Mouse (Mus musculus) CD4-positive helper T cell, adult 2 months (primary cell): ENCODE data around the gene Mcm6.
A peak's percentile ranks its signal among the peaks of the same experiment; 100 is the strongest.
"Not testable (repeated sequence)": the region's sequence is repeated elsewhere in the genome, so short reads cannot be mapped to it uniquely, and the experiment has no call there.

ENCODE experiments used
- DNase-seq: peaks from one replicate; pipeline ENCODE4 v3.0.0-alpha.2; 2012; ENCODE audit warnings: low read depth, missing footprints, low spot score

Mcm6 gene

DNA sequence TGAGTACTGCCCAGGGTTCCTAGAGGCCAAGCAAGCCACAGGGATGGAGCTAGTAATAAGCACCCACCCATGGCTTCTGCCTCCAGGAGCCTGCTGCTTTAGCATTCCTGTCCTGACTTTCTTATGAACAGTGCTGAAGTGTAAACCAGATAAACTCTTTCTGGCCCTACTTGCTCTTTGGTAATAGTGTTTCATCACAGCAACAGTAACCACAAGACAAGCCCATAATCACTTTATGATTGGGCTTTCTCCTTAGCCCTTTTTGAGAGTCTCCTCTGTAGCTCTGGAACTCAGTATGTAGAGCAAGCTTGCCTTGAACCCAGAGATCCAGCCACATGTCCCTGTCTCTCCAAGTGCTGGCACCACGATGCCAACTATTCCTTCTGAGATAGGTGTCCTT is 29.2 kb downstream of the Mcm6 start:
- no peak for DNase-seq

DNA sequence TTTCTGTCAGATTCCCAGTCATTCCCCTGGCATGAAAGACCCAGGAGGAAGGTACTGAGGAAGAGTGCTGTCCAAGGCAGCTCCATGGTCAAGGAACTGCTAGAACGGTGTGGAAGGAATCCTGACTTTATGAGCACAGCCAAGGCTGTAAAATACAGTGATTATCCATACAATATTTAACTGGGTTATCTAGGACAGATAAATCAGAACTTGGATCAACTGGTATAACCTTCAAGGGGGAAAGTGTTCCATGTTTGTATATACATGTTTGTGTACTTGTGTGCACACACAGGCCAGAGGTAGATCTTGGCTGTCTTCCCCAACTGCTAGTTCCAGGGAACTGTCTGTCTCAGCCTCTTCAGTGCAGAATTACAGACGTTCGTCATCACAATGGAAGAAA is 31.2 kb downstream of the Mcm6 start, which contains the start of gene Lct:
TSS of gene Lct (minus strand) at position 101 of the 400 bp plus-strand sequence.
- no peak for DNase-seq

DNA sequence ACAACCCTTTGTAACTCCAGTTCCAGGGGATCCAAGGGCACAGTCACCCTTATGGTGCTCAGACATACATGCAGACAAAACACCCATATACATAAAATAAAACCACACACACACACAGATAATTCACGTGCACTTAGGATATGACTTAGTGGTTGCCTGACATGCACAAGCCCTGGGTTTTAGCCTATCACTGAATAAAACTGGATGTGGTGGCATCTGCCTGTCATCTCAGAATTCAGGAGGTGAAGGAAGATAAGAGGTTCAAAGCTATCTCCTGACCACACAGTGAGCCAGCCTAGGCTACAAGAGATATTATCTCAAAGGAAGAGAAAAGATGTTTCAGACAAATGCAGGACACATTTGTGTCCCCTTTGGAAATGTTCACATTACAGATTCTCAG is 32.3 kb downstream of the Mcm6 start:
- DNase-seq, result peak; percentile 26

DNA sequence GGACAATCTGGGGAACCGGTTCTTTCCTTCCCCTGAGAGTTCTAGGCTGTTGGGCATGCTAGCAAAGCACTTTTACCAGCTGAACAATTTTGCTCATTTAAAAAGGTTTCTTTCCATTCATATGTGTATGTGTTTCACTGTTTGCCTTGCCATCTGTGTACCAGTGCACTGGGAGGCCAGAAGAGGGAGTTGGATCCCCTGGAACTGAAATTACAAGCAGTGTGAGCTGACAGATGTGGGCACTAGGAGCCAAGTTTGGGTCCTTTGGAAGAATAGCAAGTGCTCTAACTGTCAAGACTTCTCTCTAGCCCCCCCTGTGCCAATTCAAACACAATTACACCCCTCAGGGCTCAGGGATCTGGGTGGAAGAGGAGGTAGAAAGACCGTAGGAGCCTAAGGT is 34.7 kb downstream of the Mcm6 start:
- DNase-seq, result no peak

DNA sequence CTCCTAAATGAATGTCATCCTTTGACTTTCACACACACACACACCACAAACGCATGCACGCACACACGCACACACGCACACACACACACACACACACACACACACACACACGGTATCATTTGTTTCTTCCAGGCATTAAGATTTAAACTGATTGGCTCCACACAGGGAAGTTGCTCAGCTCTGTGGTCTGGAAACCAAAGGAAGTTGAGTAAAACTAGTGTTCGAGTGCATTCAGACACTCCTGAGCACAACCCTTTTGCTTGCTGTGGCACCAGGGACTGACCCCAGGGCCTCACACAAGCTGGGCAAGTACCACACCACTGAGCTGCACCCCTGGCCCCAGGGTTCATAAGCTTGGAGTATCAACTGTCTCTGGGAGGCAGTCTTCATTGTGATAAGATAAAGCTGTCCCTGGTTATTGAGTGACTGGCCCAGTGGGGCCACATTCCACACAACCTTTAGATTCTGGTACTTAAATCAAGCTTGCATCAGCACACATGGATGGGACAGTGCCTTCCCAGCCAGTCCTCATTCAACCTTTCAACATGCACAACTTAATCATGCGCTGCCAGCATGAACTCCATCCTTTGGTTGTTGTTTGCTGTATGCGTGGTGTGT is 36.3 kb downstream of the Mcm6 start:
- no peak for DNase-seq

DNA sequence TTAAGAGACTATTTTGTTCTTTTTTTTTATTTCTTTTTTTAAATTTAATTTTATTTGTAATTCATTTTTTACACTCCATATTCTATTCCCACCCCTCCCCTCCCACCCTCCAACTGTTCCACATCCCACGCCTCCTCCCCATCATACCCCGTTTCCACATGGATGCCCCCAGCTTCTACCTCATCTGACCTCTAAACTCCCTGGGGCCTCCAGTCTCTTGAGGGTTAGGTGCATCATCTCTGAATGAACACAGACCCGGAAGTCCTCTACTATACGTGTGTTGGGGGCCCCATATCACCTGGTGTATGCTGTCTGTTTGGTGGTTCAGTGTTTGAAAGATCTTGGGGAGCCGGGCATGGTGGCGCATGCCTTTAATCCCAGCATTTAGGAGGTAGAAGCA is 40.2 kb downstream of the Mcm6 start:
- not testable (repeated sequence) for DNase-seq

DNA sequence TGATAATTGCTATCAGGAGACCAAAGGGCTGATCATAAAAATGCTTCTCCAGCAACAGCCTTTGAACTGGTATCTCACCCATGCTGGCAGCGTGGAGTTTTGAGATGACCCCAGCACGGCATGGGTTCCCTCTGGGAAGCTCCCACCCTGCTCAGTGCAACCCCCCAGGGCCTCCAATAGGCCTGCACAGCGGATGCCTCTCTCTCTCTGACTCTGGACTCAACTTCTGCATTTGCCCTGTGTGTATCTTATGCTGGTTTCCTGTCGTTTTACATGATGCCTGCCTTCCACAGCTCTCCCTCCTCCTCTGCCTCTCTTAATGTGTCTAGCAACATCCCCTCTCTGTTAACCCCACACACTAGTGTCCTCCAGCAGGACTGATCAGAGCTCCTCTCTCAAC is 44.8 kb downstream of the Mcm6 start:
- DNase-seq, result no peak

DNA sequence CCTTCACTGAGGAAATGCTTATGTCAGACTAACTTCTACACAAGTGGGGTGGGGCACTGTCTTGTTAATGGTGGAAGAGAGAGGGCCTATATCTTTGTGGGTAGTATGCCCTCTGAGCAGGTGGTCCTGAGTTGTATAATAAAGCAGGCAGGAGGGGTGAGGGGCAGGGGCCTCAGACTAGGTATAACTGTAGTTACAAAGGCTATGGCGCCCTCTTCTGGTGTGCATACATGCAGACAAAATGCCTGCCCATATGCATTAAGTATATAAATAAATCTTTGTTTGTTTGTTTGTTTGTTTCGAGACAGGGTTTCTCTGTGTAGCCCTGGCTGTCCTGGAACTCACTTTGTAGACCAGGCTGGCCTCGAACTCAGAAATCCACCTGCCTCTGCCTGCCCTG is 50.4 kb downstream of the Mcm6 start:
- DNase-seq, result no peak

DNA sequence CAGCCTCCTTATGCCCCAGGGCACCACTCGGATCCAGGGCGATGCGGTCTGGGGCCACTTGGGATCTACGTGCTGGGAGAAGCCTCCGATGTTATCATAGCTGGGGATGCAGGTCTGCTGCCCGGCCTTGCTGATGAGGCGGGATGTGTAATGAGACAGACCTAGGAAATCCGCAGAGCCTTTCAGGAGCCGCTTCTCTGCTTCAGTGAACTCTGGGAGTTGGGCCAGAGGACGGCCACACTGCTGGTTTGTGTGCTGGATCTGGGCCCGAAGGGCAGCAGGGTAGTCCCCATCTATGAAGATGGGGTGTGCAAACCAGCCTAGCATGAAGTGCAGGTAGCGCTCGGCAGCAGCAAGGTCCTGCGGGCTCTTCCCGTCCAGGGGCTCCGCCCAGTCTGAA is 55.6 kb downstream of the Mcm6 start:
- DNase-seq, result no peak

DNA sequence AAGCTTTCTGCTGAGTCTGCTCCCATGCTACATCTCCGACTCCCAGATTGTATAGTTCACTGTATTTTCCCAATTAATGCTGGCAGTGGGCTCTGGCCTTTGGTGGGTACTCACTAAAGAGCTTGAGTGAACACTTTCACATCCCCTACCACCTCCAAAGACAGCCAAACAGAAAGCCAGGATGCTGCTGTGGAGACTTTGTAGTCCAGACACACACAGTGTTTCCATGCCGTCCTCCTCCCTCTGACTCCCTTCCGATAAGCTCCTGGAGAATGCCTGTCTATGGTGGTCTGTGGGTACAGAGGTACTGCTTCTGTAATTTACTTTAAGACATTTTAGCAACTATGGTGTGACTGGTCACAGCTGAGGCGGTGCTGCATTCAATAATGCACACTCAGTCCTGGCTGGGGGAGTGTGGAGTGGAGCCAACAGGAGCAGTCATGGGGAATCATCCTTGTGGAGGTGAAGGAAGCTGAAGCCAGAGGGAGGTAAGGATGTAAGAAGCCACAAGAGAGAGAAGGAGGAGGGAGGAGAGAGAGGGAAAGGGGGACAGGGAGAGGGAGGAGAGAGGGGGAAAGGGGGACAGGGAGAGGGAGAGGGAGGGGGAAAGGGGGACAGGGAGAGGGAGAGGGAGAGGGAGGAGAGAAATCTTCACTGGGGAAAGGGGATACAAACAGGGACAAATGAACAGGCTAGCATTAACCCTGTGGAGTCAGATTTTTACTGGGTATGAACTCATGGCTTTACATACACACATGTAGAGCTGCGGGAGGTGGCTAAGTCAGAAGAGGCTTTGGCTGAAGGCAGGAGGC is 63.5 kb downstream of the Mcm6 start:
- no peak for DNase-seq

DNA sequence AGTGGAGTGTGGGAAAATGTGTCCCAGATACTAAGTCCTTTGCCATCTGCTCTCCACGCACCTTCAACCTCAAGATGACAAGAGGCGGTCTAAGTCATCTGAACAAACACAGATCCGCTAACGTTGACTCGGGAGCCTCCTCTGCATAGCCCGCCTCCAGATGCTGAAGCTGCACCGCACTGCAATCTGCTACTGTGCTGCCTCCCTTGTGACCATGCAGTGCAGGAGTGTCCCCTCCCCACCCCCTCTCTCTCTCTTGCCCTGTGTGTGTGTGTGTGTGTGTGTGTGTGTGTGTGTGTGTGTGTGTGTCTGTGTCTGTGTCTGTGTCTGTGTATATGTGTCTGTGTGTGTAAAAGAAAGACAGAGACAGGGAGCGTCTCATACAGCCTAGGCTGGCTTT is 64.2 kb downstream of the Mcm6 start:
- DNase-seq, result no peak

DNA sequence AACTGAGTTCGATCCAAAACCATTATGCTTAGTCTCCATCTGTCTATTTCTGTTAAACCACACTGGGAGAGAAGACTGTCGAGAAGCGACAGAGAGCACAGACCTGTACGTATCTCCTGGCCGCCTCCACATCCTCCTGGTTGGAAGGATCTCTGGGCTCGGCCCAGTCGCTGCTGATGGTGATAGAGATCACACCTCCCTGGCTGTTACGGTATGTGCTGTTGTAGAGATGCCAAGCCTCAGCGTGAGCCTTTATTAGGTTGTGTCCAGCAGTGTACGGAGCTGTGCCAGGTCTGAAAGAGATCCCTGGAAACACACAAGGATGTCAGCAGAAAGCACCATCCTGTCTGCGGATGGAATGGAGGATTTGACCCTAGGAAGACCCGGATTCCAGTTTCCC is 65.9 kb downstream of the Mcm6 start:
- DNase-seq, result no peak

DNA sequence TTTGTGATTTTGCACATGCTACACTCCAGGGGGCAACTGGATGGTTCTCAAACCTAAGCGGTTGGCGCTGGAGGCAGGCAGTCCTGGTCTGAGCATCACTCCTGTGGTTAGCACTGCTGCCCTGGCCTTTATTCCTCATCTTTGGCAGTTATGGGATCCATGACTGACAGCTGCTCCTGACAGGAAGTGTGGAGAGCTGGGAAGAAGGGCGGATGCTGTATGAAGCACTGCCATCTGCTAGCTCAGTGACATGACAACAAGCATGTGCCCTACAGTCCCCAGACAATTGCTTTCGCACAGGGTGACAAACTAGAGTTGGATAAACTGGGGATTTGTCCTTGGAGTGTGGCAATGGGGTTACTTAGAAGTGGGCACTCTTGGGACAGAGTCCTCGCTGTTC is 69.2 kb downstream of the Mcm6 start:
- no peak for DNase-seq

DNA sequence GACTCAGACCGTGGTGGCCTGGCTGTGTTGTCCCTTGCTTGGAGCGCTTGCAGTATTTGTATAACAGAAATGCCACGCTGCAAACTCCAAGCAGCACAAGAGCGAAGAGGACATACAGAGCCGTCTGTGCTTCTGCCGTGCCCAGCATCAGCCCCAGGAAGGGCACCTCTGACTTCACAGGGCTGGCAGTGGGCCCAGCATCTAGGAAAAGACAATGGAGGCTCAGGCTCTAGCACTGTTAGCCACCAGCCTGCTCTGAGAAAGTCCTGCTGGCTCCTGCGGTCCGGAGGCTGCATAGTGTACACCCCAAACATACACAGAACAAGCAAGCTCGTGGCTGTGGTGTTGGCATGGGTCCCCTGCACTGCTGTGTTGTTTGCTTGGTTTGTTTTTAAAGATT is 74.3 kb downstream of the Mcm6 start:
- DNase-seq, result no peak

DNA sequence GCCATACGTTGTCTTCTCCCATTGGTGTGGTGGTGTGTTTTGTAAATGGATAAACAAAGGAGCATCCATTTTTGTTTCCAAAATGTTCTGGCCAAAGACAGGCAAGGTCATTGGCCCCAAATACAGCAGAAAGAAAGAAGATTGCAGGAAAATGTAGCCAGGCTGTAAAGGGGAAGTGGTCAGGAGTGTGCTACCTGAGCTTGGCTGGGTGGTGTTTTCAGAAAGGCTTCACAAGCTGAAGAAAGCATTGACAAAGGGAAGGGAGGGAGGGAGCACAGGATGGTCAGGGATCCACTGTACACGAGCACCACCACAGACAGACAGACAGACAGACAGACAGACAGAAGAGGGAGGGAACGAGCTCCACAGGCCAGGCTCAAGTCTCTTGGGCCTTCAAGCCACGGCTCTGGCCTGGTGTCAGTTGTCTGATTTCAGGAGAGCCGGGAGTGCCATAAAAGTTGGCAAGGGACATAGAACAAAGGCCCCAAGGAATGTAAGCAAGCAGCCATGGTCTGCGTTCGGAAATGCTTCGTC is 75.2 kb downstream of the Mcm6 start:
- no peak for DNase-seq

DNA sequence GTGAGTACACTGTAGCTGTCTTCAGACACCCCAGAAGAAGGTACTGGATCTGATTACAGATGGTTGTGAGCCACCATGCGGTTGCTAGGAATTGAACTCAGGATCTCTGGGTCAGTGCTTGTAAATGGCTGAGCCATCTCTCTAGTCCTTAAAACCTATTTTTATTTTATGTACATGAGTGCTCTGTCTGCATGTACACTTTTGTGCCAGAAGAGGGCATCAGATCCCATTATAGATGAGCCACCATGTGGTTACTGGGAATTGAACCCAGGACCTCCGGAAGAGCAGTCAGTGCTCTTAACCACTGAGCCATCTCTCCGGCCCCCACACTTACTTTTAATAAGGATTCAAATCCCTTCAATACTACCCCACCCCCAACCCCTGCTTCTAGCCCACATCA is 76.5 kb downstream of the Mcm6 start:
- no peak for DNase-seq

DNA sequence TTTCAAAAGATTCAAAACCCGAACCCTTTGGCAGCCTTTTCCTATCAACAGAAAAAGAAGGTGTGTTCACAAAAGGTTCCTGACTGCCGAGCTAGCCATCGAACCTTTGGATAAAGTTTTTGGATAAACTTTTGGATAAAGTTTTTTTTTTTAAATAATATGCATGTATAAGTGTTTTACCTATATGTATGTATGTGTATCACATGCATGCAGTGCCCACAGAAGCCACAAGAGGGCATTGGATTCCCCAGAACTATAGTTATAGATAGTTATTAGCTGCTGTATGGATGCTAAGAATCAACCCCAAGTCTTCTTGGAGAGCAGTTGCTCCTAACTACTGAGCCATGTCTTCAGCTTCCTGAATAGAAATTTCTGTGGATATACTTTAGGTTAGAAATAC is 77.7 kb downstream of the Mcm6 start:
- no peak for DNase-seq
